Mouse (Mus musculus) urinary bladder, adult 18-20 months (tissue): ENCODE measurements around the gene Fam171a2.
"Not testable (repeated sequence)": the region's sequence is repeated elsewhere in the genome, so short reads cannot be mapped to it uniquely, and the experiment has no call there.

Source experiments
- DNase-seq, 2 experiments: peaks; one replicate each; pipeline ENCODE4 v3.0.0; 2022; ENCODE audit warnings: low spot score in 2 of 2, mixed read lengths in 2 of 2

Gene Fam171a2

GRCm38 (mm10) chr11:102395250-102395649 lies 52.2 kb downstream of the Fam171a2 start:
- no peak for DNase-seq

GRCm38 (mm10) chr11:102394421-102395124 lies 52.9 kb downstream of the Fam171a2 start:
- no peak for DNase-seq

DNA sequence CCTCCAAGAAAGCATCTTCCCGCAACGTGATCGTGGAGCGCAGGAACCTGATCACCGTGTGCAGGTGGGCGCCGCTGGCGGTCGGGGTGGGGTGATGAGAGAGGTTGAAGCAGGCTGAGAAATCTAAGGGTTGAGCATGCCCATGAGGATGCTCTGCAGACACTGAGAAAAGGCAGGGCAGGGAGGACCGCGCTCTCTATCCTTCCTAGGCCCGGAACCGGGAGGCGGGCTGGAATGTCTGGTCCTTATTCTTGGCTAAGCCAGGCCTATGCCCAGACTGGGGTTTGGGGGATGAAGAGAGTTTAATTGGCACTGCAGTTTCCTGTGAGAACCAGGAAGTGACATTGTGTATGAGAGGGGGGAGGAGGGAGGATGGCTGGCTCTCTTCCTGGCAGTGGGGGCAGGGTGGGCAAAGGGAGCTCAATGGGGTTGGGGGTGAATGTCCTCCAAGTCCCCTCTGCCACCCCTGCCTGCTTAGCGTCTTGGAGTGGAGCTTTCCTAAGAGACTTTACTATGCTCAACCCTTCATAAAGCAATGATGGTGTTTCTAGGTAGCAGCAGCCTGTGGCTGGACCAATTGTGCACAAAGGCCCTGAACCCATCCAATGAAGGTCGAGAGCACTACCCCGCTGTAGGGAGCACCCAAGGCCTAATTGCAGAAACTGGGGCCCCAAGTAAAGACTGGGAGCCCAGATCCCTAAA lies 53.6 kb downstream of the Fam171a2 start:
- DNase-seq: no peak

- peak in 1 of 2 experiments; percentile 23 for DNase-seq
Measured at GRCm38 (mm10) chr11:102393238-102393634, 54.2 kb downstream of the Fam171a2 start, which contains the start of gene Rundc3a. TSS of gene Rundc3a (plus strand) at chr11:102393403.

DNA sequence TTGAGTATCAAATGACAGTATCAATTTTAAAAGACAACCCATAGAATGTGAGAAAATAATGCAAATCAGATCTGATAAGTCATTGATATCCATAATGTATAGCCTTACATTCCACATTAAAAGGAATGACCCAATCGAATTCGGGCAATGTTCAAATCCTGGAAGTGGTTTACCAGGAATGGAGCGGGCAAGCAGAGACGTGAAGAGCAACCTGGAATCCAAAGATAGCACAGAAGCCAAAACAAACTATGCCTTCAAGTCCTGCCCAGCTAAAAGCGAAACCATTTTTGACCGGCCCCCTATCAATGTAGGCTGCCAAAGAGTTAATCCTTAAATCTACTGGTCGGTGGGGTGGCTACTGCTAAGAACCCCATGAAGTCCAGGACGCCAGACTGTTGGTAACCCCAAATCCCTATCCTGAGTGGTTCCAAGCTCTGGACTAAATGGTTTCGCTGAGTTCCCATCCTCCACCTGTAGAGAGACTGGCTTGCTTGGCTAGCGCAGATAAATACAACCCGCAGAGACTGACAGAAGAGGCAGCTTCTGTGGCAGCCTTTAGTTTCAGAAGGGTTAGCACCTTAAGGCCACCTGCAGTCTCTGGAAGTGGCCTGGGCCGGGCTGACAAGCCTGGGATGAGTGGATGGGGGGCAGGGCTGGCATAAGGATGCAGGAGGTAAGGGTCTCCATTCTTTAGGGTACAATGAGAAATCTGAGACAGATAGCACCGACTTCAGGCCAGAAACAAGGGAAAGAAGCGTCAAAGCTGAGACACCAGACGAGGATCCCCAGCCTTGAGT lies 54.8 kb downstream of the Fam171a2 start:
- no peak for DNase-seq

- DNase-seq: not testable (repeated sequence)
Measured at GRCm38 (mm10) chr11:102389436-102389835, 58.0 kb downstream of the Fam171a2 start.
